Mouse (Mus musculus): Measurements from ENCODE around the gene Xdh.

Xdh gene

GRCm38 (mm10) chr17:73942268-73942962, 7.6 kb downstream of the Xdh start:
- DNase-seq (ENCODE audit: low spot score in 2 of 2), result no peak

GRCm38 (mm10) chr17:73941816-73942215, 8.2 kb downstream of the Xdh start:
- peak in 1 of 2 experiments; percentile 6 for DNase-seq (ENCODE audit: low spot score in 2 of 2)

GRCm38 (mm10) chr17:73937073-73937472, 12.9 kb downstream of the Xdh start:
- no peak for DNase-seq (ENCODE audit: low spot score in 2 of 2)

GRCm38 (mm10) chr17:73935163-73935562, 14.8 kb downstream of the Xdh start:
- no peak for DNase-seq (ENCODE audit: low spot score in 2 of 2)

- DNase-seq (ENCODE audit: low spot score in 2 of 2), result no peak
Observed at GRCm38 (mm10) chr17:73934281-73934680, 15.7 kb downstream of the Xdh start.

GRCm38 (mm10) chr17:73933616-73934015, 16.4 kb downstream of the Xdh start:
- no peak for DNase-seq (ENCODE audit: low spot score in 2 of 2)

- no peak for DNase-seq (ENCODE audit: low spot score in 2 of 2)
Observed at GRCm38 (mm10) chr17:73932497-73933059, 17.4 kb downstream of the Xdh start.

- DNase-seq (ENCODE audit: low spot score in 2 of 2), result no peak
Observed at GRCm38 (mm10) chr17:73919520-73919919, 30.5 kb downstream of the Xdh start.

GRCm38 (mm10) chr17:73918944-73919381, 31.0 kb downstream of the Xdh start:
- no peak for DNase-seq (ENCODE audit: low spot score in 2 of 2)

- no peak for DNase-seq (ENCODE audit: low spot score in 2 of 2)
Observed at GRCm38 (mm10) chr17:73918138-73918537, 31.9 kb downstream of the Xdh start.

GRCm38 (mm10) chr17:73917713-73918112, 32.3 kb downstream of the Xdh start:
- DNase-seq (ENCODE audit: low spot score in 2 of 2), result no peak

- DNase-seq (ENCODE audit: low spot score in 2 of 2), result no peak
Observed at GRCm38 (mm10) chr17:73914730-73915129, 35.3 kb downstream of the Xdh start.

GRCm38 (mm10) chr17:73906076-73906475, 43.9 kb downstream of the Xdh start:
- no peak for DNase-seq (ENCODE audit: low spot score in 2 of 2)

- no peak for DNase-seq (ENCODE audit: low spot score in 2 of 2)
Observed at GRCm38 (mm10) chr17:73905043-73905750, 44.8 kb downstream of the Xdh start.

- no peak for DNase-seq (ENCODE audit: low spot score in 2 of 2)
Observed at GRCm38 (mm10) chr17:73903121-73903520, 46.9 kb downstream of the Xdh start.

- DNase-seq (ENCODE audit: low spot score in 2 of 2), result no peak
Observed at GRCm38 (mm10) chr17:73902234-73902636, 47.8 kb downstream of the Xdh start.

GRCm38 (mm10) chr17:73894399-73894798, 55.6 kb downstream of the Xdh start:
- DNase-seq (ENCODE audit: low spot score in 2 of 2), result no peak

- no peak for DNase-seq (ENCODE audit: low spot score in 2 of 2)
Observed at GRCm38 (mm10) chr17:73893822-73894221, 56.2 kb downstream of the Xdh start.

GRCm38 (mm10) chr17:73893207-73893606, 56.8 kb downstream of the Xdh start:
- DNase-seq (ENCODE audit: low spot score in 2 of 2), result no peak

- peak in 1 of 2 experiments; percentile 14 for DNase-seq (ENCODE audit: low spot score in 2 of 2)
Observed at GRCm38 (mm10) chr17:73891590-73891989, 58.4 kb downstream of the Xdh start.

GRCm38 (mm10) chr17:73886071-73886785, 63.8 kb downstream of the Xdh start:
- DNase-seq (ENCODE audit: low spot score in 2 of 2), result no peak

GRCm38 (mm10) chr17:73883332-73883731, 66.7 kb downstream of the Xdh start:
- no peak for DNase-seq (ENCODE audit: low spot score in 2 of 2)
